Mouse (Mus musculus): ENCODE results near the gene Zdhhc9.
A peak's percentile ranks its signal among the peaks of the same experiment; 100 is the strongest.

Gene Zdhhc9

DNA sequence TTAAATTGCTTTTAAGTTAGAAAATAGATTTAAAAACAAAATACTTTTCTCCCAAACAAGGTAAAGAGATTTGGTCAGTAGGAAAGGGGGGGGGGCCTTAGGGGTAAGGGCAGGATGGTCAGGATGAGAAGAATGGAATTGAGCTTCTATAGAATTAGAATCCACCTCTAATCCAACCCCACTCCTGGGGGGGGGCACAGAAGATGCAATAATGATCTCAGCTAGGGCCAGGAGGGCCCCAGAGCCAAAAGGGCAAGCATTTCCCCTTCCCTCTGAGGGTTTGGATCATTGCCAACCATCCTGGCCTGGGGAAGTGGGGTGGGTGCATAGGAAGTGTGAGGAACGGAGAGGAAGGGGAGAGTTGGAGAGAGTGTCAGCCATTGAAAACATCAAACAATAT, 38.3 kb downstream of the Zdhhc9 start:
- DNase-seq (ENCODE audit: low spot score): no peak

- DNase-seq (ENCODE audit: low spot score): no peak
Observed at GRCm38 (mm10) chrX:48169892-48170291, 38.8 kb downstream of the Zdhhc9 start.

- DNase-seq (ENCODE audit: low spot score): no peak
Observed at GRCm38 (mm10) chrX:48158229-48158919, 50.3 kb downstream of the Zdhhc9 start.

GRCm38 (mm10) chrX:48157396-48157795, 51.3 kb downstream of the Zdhhc9 start:
- DNase-seq (ENCODE audit: low spot score): no peak

DNA sequence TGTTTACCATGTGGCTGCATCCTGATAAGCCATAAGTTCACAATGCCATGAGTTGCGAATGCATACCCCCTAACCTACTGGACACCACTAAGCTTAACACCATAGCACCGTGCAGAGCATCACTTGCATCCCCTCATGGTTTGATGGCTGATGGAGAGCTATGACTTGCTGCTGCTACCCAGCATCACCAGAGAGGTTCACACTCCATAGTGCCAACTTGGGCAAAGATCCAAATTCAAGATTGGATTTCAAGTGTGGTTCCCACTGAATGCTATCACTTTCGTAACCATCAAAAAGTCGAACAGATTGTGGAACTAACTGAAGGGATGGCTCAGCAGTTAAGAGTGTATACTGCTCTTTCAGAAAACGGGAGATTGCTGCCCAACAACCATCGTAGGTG, 53.2 kb downstream of the Zdhhc9 start:
- no peak for DNase-seq (ENCODE audit: low spot score)

DNA sequence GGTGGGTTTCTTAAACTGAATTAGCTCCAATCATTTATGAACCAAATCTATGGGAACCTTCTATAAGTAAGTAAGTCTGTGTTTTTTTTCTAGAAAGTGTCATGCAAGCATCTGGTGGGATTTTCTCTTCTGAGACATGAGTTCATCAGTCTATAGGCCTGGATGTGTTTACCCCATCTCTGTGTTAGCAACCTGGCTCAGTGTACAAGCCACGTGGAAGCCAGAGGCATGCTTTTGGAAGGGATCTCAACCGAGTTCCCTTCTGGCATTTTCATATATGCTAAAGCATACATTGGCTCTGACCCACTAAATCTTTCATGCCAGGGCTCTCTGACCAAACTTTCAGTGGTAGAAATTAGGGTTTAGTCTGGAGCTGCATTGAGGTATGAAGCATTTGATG, 54.7 kb downstream of the Zdhhc9 start:
- no peak for DNase-seq (ENCODE audit: low spot score)

GRCm38 (mm10) chrX:48153414-48153813, 55.3 kb downstream of the Zdhhc9 start:
- DNase-seq (ENCODE audit: low spot score): no peak

DNA sequence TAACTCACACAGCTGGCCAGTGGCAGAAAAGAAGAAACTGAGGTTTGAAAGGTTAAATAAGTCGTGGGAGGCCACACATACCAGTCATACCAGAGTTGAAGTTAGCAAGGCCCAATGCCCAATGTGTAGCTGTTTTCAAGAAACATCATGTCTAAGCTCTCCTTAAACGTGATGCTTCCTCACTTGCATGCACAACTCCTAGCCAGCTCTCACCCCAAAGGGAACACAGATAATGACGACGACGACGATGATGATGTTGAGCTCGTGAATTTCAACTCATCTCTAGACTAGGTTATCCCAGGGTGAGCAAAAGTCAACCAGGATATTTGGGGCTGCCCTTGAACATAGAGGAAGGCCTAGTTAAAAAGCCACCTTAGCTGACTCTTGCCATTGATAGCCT, 56.6 kb downstream of the Zdhhc9 start:
- no peak for DNase-seq (ENCODE audit: low spot score)

- DNase-seq (ENCODE audit: low spot score): no peak
Observed at GRCm38 (mm10) chrX:48147741-48148186, 60.9 kb downstream of the Zdhhc9 start.

- no peak for DNase-seq (ENCODE audit: low spot score)
Observed at GRCm38 (mm10) chrX:48147226-48147625, 61.5 kb downstream of the Zdhhc9 start.

DNA sequence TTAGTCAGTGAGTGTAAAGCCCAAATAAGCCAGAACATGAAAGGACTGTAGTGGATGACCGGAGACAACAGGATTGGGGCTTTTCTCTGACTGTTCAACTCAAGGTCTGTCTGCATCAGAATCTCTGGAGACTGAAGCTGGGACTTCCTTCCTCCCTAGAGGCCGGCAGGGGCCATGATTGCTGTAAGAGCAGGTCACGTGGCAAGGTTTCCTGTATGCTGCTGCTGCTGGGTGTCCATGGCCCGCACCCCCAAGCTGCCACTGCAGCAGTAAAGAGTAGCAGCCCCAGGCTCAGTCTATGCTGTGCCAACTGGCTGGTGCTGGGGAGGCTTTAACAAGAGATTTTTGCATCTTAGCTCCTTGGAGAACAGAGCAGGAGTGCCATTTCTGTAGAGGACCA, 62.4 kb downstream of the Zdhhc9 start, which contains the start of gene Sash3:
Gene Sash3 (plus strand): TSS at position 175 of the 400 bp plus-strand sequence.
- DNase-seq (ENCODE audit: low spot score): no peak

DNA sequence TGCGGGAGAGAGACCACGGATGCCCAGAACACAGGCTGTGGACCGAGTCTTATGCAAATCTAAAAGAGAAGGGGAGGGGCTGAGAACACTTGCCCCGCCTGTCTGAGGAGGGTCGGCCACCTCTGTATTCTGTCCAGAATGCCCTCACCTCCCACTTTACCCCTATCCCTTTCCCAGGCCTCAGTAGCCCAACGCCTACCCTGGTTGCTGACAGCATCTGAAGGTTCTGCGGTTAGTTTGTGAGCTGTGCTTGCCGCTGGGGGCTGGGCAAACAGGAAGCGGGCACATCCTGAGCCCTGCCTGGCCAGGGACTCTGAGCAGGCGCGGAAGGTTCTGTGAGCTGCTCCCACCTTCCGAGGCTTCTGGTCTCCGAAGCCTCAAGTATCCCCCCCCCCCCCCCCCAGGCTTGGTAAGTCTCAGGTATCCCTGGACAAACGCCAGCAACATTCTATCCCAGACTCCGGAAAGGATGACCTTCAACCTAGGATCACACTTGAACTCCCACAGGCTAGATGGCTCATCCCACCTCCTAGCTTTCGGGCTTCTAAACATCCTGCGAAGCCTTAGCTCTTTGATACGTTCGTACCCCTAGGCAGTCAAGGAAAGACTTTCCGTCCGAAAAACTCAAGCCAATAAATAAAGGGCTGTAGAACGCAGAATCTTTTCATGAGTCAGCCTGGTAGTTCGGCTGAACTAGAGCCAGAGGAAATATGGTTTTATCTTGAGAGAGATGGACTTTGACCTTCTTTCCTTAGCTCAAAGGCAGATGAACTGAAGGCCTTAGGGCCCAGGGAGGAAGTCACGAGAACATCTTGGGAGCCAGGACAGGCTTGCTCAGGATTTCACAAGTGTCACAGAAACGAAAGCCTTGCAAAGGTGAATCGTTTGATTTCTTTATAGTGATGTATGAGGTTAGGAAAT, 65.0 kb downstream of the Zdhhc9 start:
- DNase-seq (ENCODE audit: low spot score): peak; percentile 69

DNA sequence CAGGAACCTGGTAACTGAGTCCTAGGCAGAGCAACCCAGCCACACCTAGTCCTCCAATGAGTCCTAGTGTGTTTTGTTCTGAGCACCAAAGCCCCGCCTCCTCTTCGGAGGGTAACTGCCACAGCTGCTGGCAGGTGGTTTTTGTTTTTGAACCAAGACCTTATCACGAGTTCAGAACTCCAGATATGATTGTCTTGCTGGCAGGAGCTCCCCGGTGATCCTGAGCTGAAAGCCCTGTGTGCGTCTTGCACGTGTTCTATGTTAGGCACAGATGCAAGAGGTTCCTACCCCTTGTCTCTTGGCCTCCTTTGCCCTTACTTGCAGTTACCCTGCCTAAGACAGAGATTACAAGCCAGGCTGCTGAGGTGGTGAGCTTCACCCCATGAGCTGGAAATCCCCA, 67.2 kb downstream of the Zdhhc9 start:
- no peak for DNase-seq (ENCODE audit: low spot score)

- DNase-seq (ENCODE audit: low spot score): no peak
Observed at GRCm38 (mm10) chrX:48140286-48140877, 68.3 kb downstream of the Zdhhc9 start.

GRCm38 (mm10) chrX:48139368-48140285, 69.1 kb downstream of the Zdhhc9 start:
- no peak for DNase-seq (ENCODE audit: low spot score)

DNA sequence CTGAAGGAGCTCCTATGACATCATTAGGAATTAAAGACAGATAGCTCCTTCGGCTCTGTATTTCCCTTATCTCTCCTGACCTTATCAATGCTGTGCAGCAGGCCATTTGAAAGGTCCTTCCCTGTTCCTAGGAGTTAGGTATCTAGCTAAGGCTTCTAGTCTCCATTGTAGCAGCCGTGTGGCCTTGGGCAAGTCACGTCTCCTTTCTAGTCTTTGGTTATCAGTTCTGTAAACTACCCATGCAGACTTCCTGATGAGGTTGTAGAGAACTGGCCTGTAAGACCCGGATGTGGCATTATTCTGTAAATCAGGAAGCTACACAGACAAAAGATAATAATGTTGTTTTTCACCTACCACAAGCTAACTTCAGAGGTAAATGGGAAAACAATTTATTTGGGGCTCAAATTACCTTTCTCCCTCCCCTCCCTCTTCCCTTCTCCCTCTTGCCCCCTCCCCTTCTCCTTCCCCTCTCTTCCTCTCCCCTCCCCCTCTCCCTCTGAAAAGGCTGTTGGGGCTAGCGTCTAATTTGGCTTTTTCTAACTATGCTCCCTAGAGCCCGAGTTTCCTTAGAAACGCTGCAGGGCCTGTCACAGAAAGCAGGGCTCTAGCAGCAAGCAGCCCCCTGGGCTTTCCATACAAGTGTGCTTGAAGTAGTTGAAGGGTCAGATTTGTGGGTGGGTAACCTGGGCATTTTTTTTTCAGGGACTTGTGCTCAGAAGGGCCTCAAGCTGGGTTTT, 70.0 kb downstream of the Zdhhc9 start:
- no peak for DNase-seq (ENCODE audit: low spot score)

DNA sequence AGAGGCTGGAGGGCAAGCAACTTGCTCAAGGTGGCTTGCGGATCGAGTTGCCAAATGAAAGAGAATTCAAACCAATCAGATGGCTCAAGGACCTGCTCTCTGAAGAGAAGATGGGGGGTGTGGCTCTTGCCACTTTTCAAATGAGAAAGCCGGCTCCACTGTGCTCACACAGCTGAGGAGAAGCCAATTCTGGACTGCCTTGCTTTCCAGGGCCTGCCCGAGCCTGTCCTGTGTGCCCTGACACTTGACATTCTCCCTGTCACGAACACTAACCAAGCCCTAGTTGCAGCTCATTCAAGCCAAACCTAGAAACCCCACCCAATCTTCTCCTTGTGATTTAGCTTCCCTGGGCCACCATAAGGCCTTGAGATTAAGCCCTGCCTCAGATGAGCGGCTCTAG, 70.7 kb downstream of the Zdhhc9 start:
- no peak for DNase-seq (ENCODE audit: low spot score)

GRCm38 (mm10) chrX:48136935-48137334, 71.7 kb downstream of the Zdhhc9 start:
- DNase-seq (ENCODE audit: low spot score): no peak

DNA sequence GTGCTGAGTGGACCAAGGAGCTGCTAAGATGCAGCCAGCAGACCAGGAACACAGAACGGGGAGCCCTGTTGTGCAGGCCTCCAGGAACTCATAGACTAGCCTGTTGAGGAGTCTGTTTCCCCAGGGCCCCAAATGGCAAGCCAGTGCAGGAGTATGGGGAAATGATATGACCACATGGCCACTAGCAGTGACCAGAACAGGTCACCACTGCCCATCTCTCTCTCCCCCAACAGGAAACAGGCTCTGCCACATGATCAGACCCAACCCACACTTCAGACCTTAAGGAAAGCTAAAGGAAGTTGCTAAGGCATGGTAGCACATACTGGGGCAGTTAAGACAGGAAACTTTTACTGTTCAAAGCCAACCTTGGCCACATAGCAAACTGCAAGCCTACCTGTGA, 79.5 kb downstream of the Zdhhc9 start:
- DNase-seq (ENCODE audit: low spot score): no peak

GRCm38 (mm10) chrX:48127502-48128218, 81.0 kb downstream of the Zdhhc9 start:
- no peak for DNase-seq (ENCODE audit: low spot score)

Measured in yolk sac, embryonic 10.5 days (tissue).